Mouse (Mus musculus): Measurements from ENCODE around the gene Akr1d1.
A peak's percentile ranks its signal among the peaks of the same experiment; 100 is the strongest.

Gene Akr1d1

GRCm38 (mm10) chr6:37571939-37572338, 42.0 kb downstream of the Akr1d1 start:
- DNase-seq: no peak

- DNase-seq: no peak
These were observed 43.0 kb downstream of the Akr1d1 start for GRCm38 (mm10) chr6:37572935-37573334.

DNA sequence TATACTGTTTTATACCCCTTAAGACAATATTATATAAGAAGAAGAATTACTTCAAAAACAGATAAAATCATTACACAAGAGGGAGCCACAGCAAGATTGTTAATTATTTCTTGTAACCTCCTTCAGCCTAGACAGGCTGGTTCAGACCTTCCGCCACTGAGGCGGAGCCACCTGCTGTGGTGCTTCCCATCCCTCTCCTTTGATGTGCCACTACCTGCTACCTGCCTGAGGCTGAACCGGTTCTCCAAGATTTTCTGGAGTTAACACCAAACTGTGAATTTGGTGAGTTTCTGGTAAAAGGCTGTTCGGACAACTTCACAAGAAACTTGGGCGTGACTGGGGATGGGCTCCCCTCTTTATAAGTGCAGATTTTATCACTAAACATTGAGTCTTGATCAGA, 50.5 kb downstream of the Akr1d1 start:
- no peak for DNase-seq

GRCm38 (mm10) chr6:37589340-37589962, 59.5 kb downstream of the Akr1d1 start:
- DNase-seq: peak; percentile 36

DNA sequence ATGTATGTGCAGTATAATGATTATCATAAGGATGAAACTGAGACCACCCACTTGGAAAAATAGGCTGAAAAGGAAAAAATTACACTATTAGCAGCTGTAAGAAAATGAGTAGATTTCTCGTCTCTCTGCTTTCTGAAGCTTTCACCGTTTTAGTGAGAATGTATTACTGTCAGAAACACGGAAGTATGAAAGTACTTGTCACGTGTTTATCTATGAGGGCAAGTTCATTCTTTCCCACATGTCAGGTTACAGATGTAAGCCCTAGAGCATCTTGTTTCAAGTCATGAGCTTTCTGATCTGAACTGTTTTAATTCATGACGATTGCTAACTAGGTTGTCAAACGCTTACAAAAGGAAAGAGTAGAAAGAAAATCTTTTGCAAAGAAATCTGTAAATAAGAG, 60.8 kb downstream of the Akr1d1 start:
- DNase-seq: no peak

GRCm38 (mm10) chr6:37592101-37593032, 62.4 kb downstream of the Akr1d1 start:
- peak; percentile 28 for DNase-seq

DNA sequence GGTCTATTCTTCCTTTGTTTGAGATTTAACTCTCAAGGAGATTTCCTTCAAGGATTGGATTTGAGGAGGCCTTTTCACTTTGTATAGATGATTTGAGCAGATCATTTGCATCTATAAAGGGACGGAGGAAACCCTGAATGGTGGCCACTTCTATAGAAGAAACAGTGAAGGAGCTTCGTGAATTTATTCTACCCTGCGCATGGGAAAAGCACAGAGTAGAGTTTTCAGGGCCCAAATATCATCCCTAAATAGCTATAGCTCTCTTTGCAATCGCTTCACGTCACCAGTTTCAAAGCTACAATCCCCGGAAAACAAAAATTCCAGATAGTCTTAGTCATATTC, 63.0 kb downstream of the Akr1d1 start:
- DNase-seq: no peak

DNA sequence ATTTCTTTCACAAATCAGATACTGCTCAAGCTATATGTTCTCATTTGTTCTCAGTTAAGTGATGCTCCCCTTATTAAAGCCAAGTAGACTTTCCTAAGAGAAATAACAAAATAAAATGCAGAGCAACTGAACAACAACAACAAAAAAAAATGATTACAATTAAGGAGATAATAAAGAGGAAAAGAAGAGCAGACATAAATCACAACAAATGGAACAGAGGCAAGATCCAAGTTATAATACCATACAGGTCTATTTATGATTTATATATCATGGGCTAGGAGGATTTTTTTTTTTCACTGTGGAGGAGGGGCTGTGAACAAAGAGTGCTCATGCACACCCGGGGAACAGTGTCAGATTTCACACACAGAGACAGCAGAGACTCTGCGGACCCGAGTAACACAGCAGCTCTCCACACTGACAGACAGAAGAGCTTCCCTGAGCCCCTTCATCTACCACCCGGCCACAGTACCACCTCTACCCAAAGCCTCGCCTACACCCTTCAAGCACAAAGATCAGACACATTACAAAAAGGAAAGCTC, 63.6 kb downstream of the Akr1d1 start:
- DNase-seq: no peak

GRCm38 (mm10) chr6:37597088-37597487, 67.1 kb downstream of the Akr1d1 start:
- no peak for DNase-seq

- DNase-seq: no peak
These were observed 68.1 kb downstream of the Akr1d1 start for GRCm38 (mm10) chr6:37598033-37598432.

- DNase-seq: no peak
These were observed 71.1 kb downstream of the Akr1d1 start for GRCm38 (mm10) chr6:37600976-37601498.

DNA sequence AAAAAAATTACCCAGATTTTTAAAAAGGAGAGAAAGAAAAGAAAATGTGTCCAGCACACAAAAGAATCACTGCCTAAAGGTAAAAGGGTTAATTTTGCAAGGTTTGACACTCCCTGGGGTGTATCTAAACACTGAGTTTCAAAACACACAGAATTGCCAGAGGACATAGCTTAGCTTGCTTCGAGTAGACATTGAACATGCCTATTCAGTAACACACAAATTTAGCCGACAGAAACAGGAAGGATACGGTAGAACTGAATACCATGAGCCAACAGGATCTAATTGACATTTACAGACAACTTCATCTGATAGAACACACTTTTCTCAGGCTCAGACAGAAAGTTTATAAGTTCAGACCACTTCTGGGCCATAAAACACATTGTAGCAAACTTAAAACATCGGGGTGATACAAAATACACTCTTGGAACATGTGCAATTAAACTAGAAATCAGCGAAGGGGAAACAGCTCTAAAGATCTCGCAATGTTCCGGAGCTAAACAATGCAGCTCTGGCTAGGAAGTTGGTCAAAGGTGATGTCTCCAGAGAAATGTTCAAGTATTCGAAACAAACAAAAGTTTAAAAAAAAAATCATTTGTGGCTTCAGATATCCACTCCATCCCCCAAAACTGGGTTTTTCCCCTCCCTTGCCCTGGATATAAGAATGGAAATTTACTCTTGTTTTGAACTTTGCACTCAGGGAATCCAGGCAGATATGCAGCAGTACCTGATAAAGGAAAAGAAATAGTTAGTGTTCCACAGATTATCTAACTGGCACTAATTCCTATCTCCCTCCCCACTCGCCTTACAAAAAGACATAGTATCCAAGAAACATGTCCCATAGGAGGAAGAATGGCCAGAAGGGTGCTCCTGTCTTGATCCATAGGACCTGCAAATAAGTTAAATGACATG, 73.1 kb downstream of the Akr1d1 start:
- DNase-seq: no peak

GRCm38 (mm10) chr6:37604178-37604883, 74.4 kb downstream of the Akr1d1 start:
- no peak for DNase-seq

- no peak for DNase-seq
These were observed 74.9 kb downstream of the Akr1d1 start for GRCm38 (mm10) chr6:37604884-37605269.

DNA sequence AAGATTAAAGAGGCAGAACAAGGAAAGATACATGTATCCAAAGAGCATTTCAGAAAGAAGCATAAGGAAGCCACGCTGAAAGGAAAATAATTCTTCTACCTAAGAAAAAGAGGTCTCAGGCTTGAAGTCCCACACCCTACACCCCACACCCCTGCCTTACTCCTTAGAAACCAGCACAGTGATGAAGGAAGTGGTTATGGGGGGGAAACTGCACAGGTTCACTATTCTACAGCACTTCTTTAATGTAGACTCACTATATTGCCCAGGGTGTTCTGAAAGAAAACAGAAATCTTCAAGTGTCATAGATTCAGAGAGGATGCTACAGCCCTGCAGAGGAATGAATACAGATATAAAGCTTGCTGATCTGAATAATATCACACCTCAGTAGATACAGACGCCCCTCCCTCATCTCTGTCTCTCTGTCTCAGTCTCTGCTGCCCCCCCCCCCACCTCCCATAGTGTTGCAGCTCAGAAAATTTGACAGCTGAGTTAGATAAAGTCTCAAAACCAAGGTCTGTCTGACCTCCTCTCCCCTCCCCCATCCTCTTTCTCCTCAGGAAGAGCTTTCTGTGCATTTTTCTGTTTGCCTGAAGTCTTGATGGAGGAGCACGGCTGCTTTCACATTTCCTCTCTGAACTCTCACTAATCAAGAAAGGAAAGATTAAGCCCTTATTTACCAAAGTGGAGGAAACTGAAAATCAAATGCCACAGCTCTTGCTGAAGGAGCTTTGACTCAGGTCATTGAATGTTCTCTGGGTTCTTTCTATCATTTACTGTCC, 77.7 kb downstream of the Akr1d1 start:
- no peak for DNase-seq

GRCm38 (mm10) chr6:37612603-37613284, 82.8 kb downstream of the Akr1d1 start:
- DNase-seq: no peak

- no peak for DNase-seq
These were observed 85.5 kb downstream of the Akr1d1 start for GRCm38 (mm10) chr6:37615490-37615889.

DNA sequence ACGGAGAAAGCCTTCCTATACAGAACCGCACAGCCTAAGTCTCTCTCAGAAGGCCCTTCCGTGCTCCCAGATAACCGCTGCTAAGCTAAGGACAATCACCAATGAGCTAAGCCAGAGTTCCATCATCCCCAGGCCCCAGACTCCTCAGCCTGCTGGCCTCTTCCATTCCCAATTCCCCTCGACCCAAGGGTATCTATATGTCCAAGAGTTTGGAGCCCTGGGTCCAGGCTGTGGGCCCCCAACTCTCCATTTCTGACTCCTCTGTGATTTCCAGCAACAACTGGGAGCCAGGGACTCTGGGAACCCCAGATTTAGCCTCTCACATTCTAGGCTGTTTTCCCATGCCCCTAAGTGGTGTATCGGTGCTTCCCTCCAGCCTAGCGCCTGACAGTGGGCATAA, 86.2 kb downstream of the Akr1d1 start:
- no peak for DNase-seq

DNA sequence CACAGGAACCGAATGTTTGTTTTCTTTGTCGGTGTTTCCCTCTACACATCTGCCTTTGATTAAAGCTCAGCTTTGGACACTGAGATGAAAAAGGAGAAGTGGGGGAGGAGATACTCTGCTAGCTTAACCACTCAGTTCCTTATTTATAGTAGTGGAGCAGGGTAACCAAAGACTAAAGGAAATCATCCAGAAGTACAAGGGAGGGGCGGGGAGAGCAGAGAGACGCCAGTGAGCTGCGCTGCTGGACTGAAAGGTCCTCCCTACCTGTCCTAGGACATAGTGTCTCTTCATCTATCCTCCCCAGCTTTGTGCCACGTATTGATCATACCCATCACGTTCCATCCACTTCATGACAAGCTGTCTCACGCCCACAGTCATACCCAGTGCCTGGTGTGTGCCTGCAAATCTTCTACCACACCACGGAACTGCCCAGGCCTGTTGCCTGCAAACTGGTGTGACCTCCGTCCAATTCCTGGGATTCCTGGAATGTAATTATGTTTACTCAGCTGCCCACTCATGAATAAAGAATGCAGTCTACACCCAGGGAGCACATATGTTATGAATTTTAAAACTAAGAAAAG, 87.5 kb downstream of the Akr1d1 start:
- DNase-seq: no peak

Data from cerebellum, adult 8-10 months (tissue).